Comparison of ENCODE assay signal across 14 mouse cellular contexts in genomic region chr11:69403691-69404594, GRCm38 (mm10). TPM values are rescaled to one million over a fixed set of nuclear protein-coding genes. Genes with fewer than 3 reads are reported as not detected.
DNase-seq lines count a peak whose midpoint lies in the region; ATAC-seq and TF ChIP-seq lines count a peak whose summit lies in the region.
"Had no signal": no experiment of that assay in that cellular context is flagged by ENCODE, and none has a peak within 500 bp of the region (broad histone marks: within the 10 kb centered on the region; RNA-seq: fewer than 3 reads in every experiment).

No protein-coding gene starts in this region.

- peaks cover 5% of the 10 kb centered on the region; the same call in 1 of the 2 replicates for H3K27me3 ChIP-seq in neural tube, embryonic 15.5 days (replicated peaks)
- peaks cover 18% of the 10 kb centered on the region for H3K27me3 ChIP-seq in embryonic facial prominence, embryonic 10.5 days (replicated peaks; ENCODE audit: low read depth, poor library complexity, severe bottlenecking)
- H3K27me3 ChIP-seq: lung, embryonic 15.5 days had no signal

- peak; percentile 20 for DNase-seq in gastrocnemius, postnatal 10 days
- DNase-seq in gastrocnemius, adult 2 months, result no peak
- no peak for DNase-seq in neural tube, embryonic 10.5 days (ENCODE audit: extremely low spot score, low spot score)
- DNase-seq in ES-E14 (ENCODE audit: low read depth, low spot score), result no peak
- peak; percentile 11 for DNase-seq in embryonic facial prominence, embryonic 10.5 days (ENCODE audit: low spot score)
- no peak for DNase-seq in left cerebral cortex, adult 2 months (ENCODE audit: extremely low spot score in 1 of 2, low spot score in 2 of 2)
- DNase-seq: kidney, adult 18-20 months; liver; right cerebral cortex, postnatal 25 days had no signal

- in situ Hi-C loops in ES-E14 (cut with MboI; ENCODE audit: low sequenced_read_pairs in 2 of 2, unreplicated experiment in 2 of 2), result no loop called here

- no peak for TF ChIP-seq CTCF in gastrocnemius, adult 2 months (IDR thresholded peaks at IDR 0.05)
- TF ChIP-seq CTCF in left cerebral cortex, adult 2 months (IDR thresholded peaks at IDR 0.05), result no peak

- no peaks in the 10 kb centered on the region for H3K9me3 ChIP-seq in neural tube, embryonic 15.5 days (replicated peaks)
- H3K9me3 ChIP-seq in ES-E14 (ENCODE audit: control insufficient read depth, insufficient read depth, low read depth, low read length), result no peaks in the 10 kb centered on the region
- H3K9me3 ChIP-seq in embryonic facial prominence, embryonic 10.5 days, result no peaks in the 10 kb centered on the region
- H3K9me3 ChIP-seq: lung, embryonic 15.5 days; midbrain, embryonic 12.5 days; neural tube, embryonic 13.5 days had no signal

- no peak overlapping the region for H3K27ac ChIP-seq in gastrocnemius, adult 2 months
- H3K27ac ChIP-seq in neural tube, embryonic 15.5 days (replicated peaks), result 0 out of 2 replicates have a peak overlapping the region, but pooled peaks have one; percentile 18
- no peak overlapping the region for H3K27ac ChIP-seq in ES-E14 (ENCODE audit: insufficient read depth, low read depth, low read length, poor library complexity, severe bottlenecking)
- no peak overlapping the region for H3K27ac ChIP-seq in embryonic facial prominence, embryonic 10.5 days (replicated peaks)
- no peak overlapping the region for H3K27ac ChIP-seq in left cerebral cortex, adult 2 months
- H3K27ac ChIP-seq: heart, adult 2 months; lung, embryonic 15.5 days; midbrain, embryonic 12.5 days; neural tube, embryonic 13.5 days had no signal

- H3K4me2 ChIP-seq in neural tube, embryonic 15.5 days, result no peak overlapping the region
- H3K4me2 ChIP-seq: lung, embryonic 15.5 days; midbrain, embryonic 12.5 days; neural tube, embryonic 13.5 days had no signal

- ATAC-seq in neural tube, embryonic 15.5 days (ENCODE audit: low FRiP score), result no peak

- WGBS in neural tube, embryonic 15.5 days, result 92% methylated on average over 38 of the region's 38 CpGs
- 90% methylated on average over 38 of the region's 38 CpGs for WGBS in embryonic facial prominence, embryonic 10.5 days

- H3K9ac ChIP-seq in neural tube, embryonic 15.5 days (replicated peaks), result no peak overlapping the region
- H3K9ac ChIP-seq in ES-E14 (ENCODE audit: insufficient read depth, low read depth, low read length, poor library complexity, severe bottlenecking), result peak overlapping the region; percentile 34
- H3K9ac ChIP-seq: lung, embryonic 15.5 days; midbrain, embryonic 12.5 days; neural tube, embryonic 13.5 days had no signal

- peaks cover 87% of the 10 kb centered on the region for H3K36me3 ChIP-seq in neural tube, embryonic 15.5 days
- H3K36me3 ChIP-seq in ES-E14 (ENCODE audit: control insufficient read depth, insufficient read depth, low read length, poor library complexity, severe bottlenecking), result peaks cover 54% of the 10 kb centered on the region
- H3K36me3 ChIP-seq in embryonic facial prominence, embryonic 10.5 days (replicated peaks), result peaks cover 91% of the 10 kb centered on the region

- intact Hi-C loops in gastrocnemius, adult 2 months (cut with DNase I), result no loop called here
- intact Hi-C loops in left cerebral cortex, adult 2 months (cut with DNase I), result no loop called here

- H3K4me3 ChIP-seq in gastrocnemius, adult 2 months, result no peak overlapping the region
- no peak overlapping the region for H3K4me3 ChIP-seq in neural tube, embryonic 15.5 days (replicated peaks)
- peak overlapping the region; percentile 36 to 38; a peak in 3 of 4 replicates for H3K4me3 ChIP-seq in ES-E14 (ENCODE audit: insufficient read depth in 1 of 2, low read depth in 1 of 2, low read length in 2 of 2, poor library complexity in 1 of 2, severe bottlenecking in 1 of 2)
- H3K4me3 ChIP-seq in embryonic facial prominence, embryonic 10.5 days, result peak overlapping the region; percentile 17
- H3K4me3 ChIP-seq in left cerebral cortex, adult 2 months, result no peak overlapping the region
- H3K4me3 ChIP-seq: heart, adult 2 months; lung, embryonic 15.5 days; midbrain, embryonic 12.5 days; neural tube, embryonic 13.5 days had no signal

- peaks cover 28% of the 10 kb centered on the region for H3K4me1 ChIP-seq in neural tube, embryonic 15.5 days
- peaks cover 0 to 27% of the 10 kb centered on the region in 2 experiments; a peak in 2 of 4 replicates for H3K4me1 ChIP-seq in ES-E14 (ENCODE audit: control insufficient read depth in 2 of 2, insufficient read depth in 2 of 2, low read length in 2 of 2, poor library complexity in 1 of 2)
- H3K4me1 ChIP-seq in embryonic facial prominence, embryonic 10.5 days, result peaks cover 44% of the 10 kb centered on the region

TF ChIP-seq in ES-E14, 5 proteins besides CTCF, POLR2A, EP300 and RAD21:
- TF ChIP-seq ZNF384 (IDR thresholded peaks at IDR 0.05; ENCODE audit: low read depth, low read length) (no peak), HCFC1 (IDR thresholded peaks at IDR 0.05; ENCODE audit: borderline replicate concordance, insufficient read depth, low read length) (no peak), CHD2 (IDR thresholded peaks at IDR 0.05; ENCODE audit: low read depth, low read length) (no peak), ZC3H11A (IDR thresholded peaks at IDR 0.05; ENCODE audit: borderline replicate concordance, low read depth, low read length) (no peak), MAFK (IDR thresholded peaks at IDR 0.05; ENCODE audit: insufficient read depth, low read depth, low read length) (no peak)

RNA-seq across cellular contexts. Expression of gene Tmem88, which starts 5.9 kb away (rescaled TPM):
- 10 to 100 TPM; 14.0 to 15.7 TPM for total RNA-seq in gastrocnemius, postnatal 10 days (2021)
- 1 to 10 TPM; 6.5 to 7.4 TPM for total RNA-seq in gastrocnemius, adult 2 months (2021)
- 6.2 and 9.1 TPM in 2 replicates for polyA plus RNA-seq in neural tube, embryonic 15.5 days (2015; fragmentation: Nextera tagmentation; extraction: Ambion mirVana)
- total RNA-seq in ES-E14 (2012; rRNA removed), result 23.9 and 43.3 TPM in 2 replicates
- 19.8 and 23.1 TPM in 2 replicates for polyA plus RNA-seq in embryonic facial prominence, embryonic 10.5 days (2016; fragmentation: Nextera tagmentation; extraction: Ambion mirVana)
- total RNA-seq in left cerebral cortex, adult 2 months (2021), result 1 to 10 TPM; 2.9 to 3.8 TPM

RNA-seq across cellular contexts. Expression of gene Cyb5d1, which starts 8.5 kb away (rescaled TPM):
- total RNA-seq in gastrocnemius, postnatal 10 days (2021), result 10 to 100 TPM; 18.8 to 22.3 TPM
- total RNA-seq in gastrocnemius, adult 2 months (2021), result 10 to 100 TPM; 34.9 to 36.0 TPM
- 29.7 and 31.5 TPM in 2 replicates for polyA plus RNA-seq in neural tube, embryonic 15.5 days (2015; fragmentation: Nextera tagmentation; extraction: Ambion mirVana)
- total RNA-seq in ES-E14 (2012; rRNA removed), result 18.8 and 29.0 TPM in 2 replicates
- polyA plus RNA-seq in embryonic facial prominence, embryonic 10.5 days (2016; fragmentation: Nextera tagmentation; extraction: Ambion mirVana), result 49.3 and 50.2 TPM in 2 replicates
- 10 to 100 TPM; 40.7 to 45.6 TPM for total RNA-seq in left cerebral cortex, adult 2 months (2021)

RNA-seq across cellular contexts. Expression of gene Naa38, which starts 8.7 kb away (rescaled TPM):
- total RNA-seq in gastrocnemius, postnatal 10 days (2021), result 10 to 100 TPM; 83.8 to 94.5 TPM
- 10 to 100 TPM; 62.4 to 86.0 TPM for total RNA-seq in gastrocnemius, adult 2 months (2021)
- 130 and 132 TPM in 2 replicates for polyA plus RNA-seq in neural tube, embryonic 15.5 days (2015; fragmentation: Nextera tagmentation; extraction: Ambion mirVana)
- 191 and 202 TPM in 2 replicates for total RNA-seq in ES-E14 (2012; rRNA removed)
- 136 and 137 TPM in 2 replicates for polyA plus RNA-seq in embryonic facial prominence, embryonic 10.5 days (2016; fragmentation: Nextera tagmentation; extraction: Ambion mirVana)
- 100 to 1,000 TPM in 1 of 2 experiments, 10 to 100 TPM in 1; 94.0 to 113 TPM for total RNA-seq in left cerebral cortex, adult 2 months (2021)

RNA-seq across cellular contexts. Expression of gene Kdm6b, which starts 9.5 kb away (rescaled TPM):
- 10 to 100 TPM; 35.9 to 47.5 TPM for total RNA-seq in gastrocnemius, postnatal 10 days (2021)
- 10 to 100 TPM; 23.9 to 24.5 TPM for total RNA-seq in gastrocnemius, adult 2 months (2021)
- polyA plus RNA-seq in neural tube, embryonic 15.5 days (2015; fragmentation: Nextera tagmentation; extraction: Ambion mirVana), result 29.4 and 32.6 TPM in 2 replicates
- total RNA-seq in ES-E14 (2012; rRNA removed), result 7.9 and 9.4 TPM in 2 replicates
- 39.8 and 39.9 TPM in 2 replicates for polyA plus RNA-seq in embryonic facial prominence, embryonic 10.5 days (2016; fragmentation: Nextera tagmentation; extraction: Ambion mirVana)
- total RNA-seq in left cerebral cortex, adult 2 months (2021), result 10 to 100 TPM; 31.1 to 45.3 TPM

RNA-seq across cellular contexts. Expression of gene Chd3, which starts 34.7 kb away (rescaled TPM):
- total RNA-seq in gastrocnemius, postnatal 10 days (2021), result 10 to 100 TPM; 39.0 to 59.5 TPM
- total RNA-seq in gastrocnemius, adult 2 months (2021), result 1 to 10 TPM; 6.8 to 9.4 TPM
- 70.6 and 76.1 TPM in 2 replicates for polyA plus RNA-seq in neural tube, embryonic 15.5 days (2015; fragmentation: Nextera tagmentation; extraction: Ambion mirVana)
- 21.6 and 27.0 TPM in 2 replicates for total RNA-seq in ES-E14 (2012; rRNA removed)
- 46.2 and 55.9 TPM in 2 replicates for polyA plus RNA-seq in embryonic facial prominence, embryonic 10.5 days (2016; fragmentation: Nextera tagmentation; extraction: Ambion mirVana)
- 100 to 1,000 TPM; 406 to 416 TPM for total RNA-seq in left cerebral cortex, adult 2 months (2021)

Comparison
In these comparisons a context has a peak if more than half of its experiments do, and no peak if none do; other contexts are left out.
1. DNase-seq: peak in gastrocnemius, postnatal 10 days (single experiment) and embryonic facial prominence, embryonic 10.5 days (single experiment); none in gastrocnemius, adult 2 months (single experiment), neural tube, embryonic 10.5 days (single experiment), ES-E14 (single experiment) and left cerebral cortex, adult 2 months (0 of 2).
2. H3K4me3 ChIP-seq: peak in ES-E14 (2 of 2) and embryonic facial prominence, embryonic 10.5 days (single experiment); none in gastrocnemius, adult 2 months (single experiment), neural tube, embryonic 15.5 days (single experiment) and left cerebral cortex, adult 2 months (single experiment).